Mouse (Mus musculus) bone marrow, adult 2 months (tissue): ENCODE measurements around the gene Aldh3b3.

Experiments
- CTCF ChIP-seq: fragments of 200-500 bp; IDR thresholded peaks from 2 replicates; pipeline ENCODE4 v1.5.1; 2011; ENCODE audit warnings: low read length, control low read depth; ENCODE audit not compliant: control insufficient read depth, insufficient read depth
- POLR2A ChIP-seq: fragments of 200-500 bp; IDR thresholded peaks from 2 replicates; pipeline ENCODE4 v1.6.1; 2011; ENCODE audit warnings: low read depth, mild to moderate bottlenecking, control low read depth, low read length, borderline replicate concordance; ENCODE audit not compliant: control insufficient read depth

GRCm38 (mm10) chr19:3988066-3988465, 29.6 kb downstream of the Aldh3b3 start:
- TF ChIP-seq POLR2A (no peak), CTCF (no peak)
